Mouse (Mus musculus) thymus, adult 2 months (tissue): Measurements from ENCODE around the gene Apol10a.

Source experiments
- CTCF ChIP-seq: fragments of 200-500 bp; IDR thresholded peaks from 2 replicates; pipeline ENCODE4 v1.5.1; 2012; ENCODE audit warnings: mild to moderate bottlenecking, control low read depth, low read length, moderate library complexity, borderline replicate concordance; ENCODE audit not compliant: control insufficient read depth, poor library complexity, insufficient read depth; ENCODE audit errors: extremely low read depth
- POLR2A ChIP-seq: fragments of 200-500 bp; IDR thresholded peaks from 2 replicates; pipeline ENCODE4 v1.6.1; 2012; ENCODE audit warnings: mild to moderate bottlenecking, low read length, control low read depth, moderate library complexity; ENCODE audit not compliant: control insufficient read depth, poor library complexity, insufficient read depth; ENCODE audit errors: extremely low read depth

DNA sequence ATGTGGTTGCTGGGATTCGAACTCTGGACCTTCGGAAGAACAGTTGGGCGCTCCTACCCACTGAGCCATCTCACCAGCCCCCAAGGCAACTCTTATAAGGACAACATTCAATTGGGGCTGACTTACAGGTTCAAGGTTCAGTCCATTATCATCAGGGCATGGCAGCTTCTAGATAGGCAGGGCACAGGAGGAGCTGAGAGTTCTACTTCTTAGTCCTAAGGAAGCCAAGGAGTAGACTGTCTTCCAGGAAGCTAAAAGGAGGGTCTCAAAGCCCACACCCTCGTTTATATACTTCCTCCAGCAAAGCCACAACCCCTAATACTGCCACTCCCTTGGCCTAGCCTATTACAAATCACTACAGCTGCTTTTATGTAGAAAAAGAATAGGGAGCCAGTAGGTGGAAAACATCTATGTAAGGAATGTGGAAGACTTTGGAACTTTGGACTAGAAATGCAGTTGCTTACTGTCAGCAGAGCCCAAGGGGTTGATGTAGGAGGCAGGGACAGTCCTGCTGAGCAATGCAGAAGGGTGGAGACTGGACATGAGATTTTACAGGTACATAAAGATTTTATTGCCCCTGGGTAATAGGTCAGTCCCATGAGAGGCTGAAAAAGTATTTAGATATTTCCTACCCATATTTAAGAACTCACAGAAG, 5.4 kb downstream of the Apol10a start:
- TF ChIP-seq CTCF (no peak), POLR2A (no peak)
